Mouse (Mus musculus) CH12F3 (cell line): ENCODE measurements around the gene Acod1.

Experiments
- in situ Hi-C: fragments of 300-500 bp; cut with MboI; formaldehyde crosslinking; loops from 2 replicates; pipeline ENCODE4 v1.14.3; 2020; ENCODE audit warnings: low sequenced_read_pairs

The Acod1 gene

DNA sequence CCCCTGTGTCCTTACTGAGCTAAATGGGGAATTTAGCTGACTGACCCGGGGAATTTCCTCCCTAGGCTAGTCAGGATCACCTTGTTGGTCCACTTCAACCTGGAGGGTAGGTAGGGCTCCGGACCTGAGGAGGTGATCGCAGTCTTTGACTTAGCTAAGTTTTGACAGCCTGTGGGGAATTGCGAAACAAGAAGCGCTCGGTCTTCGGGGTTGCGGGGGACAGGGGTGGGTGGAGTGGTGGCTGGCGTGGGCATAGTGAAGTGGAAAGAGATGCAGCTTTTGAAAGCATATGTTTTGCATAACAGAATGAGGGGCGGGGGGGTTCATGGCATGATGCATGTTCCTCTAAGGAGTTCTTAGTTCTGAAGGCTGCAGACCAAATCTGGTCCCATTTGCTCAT lies 24.0 kb downstream of the Acod1 start:
- in situ Hi-C loops: loop anchor here (25.0 kb wide), 2 partner anchors 467 to 617 kb away; no protein-coding TSS in a partner anchor

DNA sequence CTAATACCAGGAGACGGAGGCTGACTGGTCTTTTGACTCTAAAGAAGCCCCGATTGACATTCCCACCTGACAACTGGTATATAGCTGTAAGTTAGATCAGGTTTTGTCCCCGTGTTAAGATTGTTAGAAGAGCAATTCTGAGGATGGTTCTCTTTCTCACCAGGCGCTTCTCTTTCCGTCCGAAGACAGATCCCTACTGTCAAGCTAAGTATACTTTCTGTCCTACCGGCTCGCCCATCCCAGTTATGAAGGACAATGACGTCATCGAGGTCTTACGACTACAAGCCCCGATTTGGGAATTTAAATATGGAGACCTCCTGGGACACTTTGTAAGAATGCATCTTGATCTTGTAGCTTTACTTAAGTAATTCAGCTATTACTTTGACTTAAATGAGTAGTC lies 24.7 kb downstream of the Acod1 start:
- in situ Hi-C loops: loop anchor here (25.0 kb wide), 2 partner anchors 466 to 616 kb away; no protein-coding TSS in a partner anchor

DNA sequence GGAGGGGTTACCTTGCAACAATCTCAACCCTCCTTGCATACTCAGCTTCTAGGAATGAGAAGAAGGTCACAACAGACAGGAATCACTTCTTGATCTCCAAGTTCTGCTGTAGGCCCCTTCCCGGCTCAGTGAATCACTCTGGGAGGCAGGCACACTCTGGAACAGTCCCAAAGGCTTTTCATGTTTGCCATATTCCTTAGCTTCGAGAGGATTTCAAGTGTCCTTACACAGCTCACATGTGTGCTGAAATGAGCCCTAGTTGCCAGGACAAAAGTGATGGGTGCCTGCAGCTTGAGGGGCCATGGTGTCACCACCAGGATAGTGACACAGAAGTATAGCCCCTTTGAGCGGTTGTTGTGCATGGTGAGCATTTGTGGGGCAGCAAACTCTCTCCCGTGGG lies 26.0 kb downstream of the Acod1 start:
- in situ Hi-C loops: loop anchor here (25.0 kb wide), 2 partner anchors 465 to 615 kb away; no protein-coding TSS in a partner anchor

DNA sequence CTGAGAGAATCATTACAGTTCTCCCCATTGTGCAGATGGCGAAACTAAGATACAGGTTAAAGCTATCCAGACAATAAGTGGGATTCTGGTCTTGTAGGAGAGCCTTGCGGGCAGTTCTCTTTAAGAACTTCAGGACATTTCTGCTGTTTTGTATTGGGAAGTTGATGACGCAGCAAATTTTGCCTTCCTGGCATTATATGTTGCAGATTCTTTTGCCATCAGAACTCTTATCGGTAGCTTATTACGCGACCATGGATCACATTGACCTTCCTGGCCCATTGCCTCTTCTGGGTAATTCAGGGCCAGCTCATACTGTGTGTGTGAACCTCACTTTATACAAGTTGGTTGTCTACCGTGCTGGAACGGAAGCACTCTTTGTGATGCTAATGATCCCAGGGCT lies 27.0 kb downstream of the Acod1 start:
- in situ Hi-C loops: loop anchor here (25.0 kb wide), 2 partner anchors 463 to 613 kb away; no protein-coding TSS in a partner anchor

DNA sequence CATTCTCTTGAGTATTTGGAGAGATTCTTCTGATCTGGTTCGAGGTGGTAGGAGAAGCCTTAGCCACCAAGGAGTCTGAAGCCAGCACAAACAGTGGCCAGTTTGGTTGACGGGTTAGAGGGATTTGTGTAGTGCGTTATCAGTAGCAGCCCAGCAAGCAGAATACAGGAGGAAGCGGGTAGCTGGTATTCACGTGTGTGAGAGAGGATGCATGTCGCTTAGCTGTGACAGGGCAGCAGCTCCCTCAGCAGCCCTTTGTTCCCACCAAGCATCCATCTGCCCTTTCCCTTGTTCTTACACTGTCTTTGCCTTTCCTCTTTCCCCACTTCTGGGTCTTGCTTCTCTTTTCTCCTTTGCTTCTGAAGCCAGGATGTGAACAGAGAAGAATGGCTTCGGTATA lies 28.4 kb downstream of the Acod1 start:
- in situ Hi-C loops: no loop called here

DNA sequence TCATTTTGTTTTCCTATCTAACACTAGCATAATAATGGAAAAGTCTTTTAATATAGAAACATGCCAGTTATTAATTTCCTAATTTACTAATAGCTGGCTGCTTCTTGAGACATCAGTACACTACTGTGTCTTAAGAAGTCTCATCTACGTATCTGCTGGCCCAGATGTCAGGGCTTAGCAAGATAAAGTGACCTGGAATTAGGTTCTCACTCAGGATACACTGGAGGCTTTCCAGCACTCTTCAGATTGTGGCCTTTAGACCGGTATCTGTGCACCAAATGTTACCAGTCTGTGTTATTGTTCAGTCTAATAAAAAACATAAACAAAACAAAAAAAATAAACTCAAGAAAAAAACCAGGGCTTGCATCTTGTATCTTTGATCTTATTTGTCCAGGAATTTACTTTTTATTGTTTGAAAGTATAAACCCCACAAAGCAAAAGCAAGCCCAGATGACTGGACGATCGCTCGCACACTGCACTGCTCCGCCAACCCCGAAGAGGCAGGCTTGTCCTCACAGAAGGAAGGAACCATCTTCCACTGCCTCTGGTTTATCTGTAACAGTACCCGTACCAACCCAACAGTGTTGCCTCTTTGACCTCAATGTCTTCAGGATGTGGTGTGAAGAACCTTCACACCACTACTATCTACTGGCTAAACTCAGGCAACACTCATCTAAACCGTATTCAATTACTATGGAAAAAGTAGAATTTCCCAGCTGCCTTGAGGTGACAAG lies 30.7 kb downstream of the Acod1 start:
- in situ Hi-C loops: no loop called here

DNA sequence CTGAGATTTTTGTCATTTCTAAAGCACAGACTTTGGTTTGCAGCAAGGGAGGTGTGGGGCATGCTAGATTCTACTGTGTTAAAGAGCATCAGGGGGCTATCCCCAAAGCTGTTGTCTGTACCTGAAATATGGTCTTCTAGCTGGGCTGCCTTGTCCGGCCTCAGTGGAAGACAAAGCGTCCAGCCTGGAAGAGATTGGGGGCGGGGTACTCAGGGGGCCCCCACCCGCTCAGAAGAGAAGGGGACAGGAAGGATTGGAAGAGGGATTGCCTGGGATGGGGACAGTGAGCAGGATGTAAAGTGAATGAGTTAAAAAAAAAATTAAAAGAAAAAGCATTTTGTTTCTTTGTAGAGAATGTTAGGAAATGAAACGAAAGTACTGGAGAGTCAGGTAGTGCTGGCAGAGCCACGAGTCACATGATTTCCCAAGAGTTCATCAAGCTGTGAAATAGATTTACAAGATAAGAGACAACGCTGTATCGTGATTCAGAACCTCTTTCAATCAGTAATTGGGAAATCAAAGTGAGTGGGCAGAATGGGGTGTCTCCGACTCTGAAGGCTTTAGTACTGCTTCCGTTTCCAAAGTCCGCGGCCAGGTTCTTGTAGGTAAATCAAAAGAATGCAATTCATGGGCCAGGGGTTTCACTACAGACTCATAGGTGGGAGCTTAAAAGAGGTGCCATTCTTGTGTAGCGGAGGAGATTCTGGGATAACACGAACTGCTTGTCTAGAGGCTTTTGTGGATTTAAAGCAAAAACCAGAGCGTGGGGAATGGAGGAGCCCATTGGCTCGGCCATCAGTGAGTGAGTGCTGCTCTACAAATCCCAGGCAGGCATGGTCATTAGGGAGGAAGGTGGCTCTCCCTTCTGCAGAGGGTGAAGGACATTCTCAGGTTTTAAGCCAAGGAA lies 31.5 kb downstream of the Acod1 start:
- in situ Hi-C loops: no loop called here

DNA sequence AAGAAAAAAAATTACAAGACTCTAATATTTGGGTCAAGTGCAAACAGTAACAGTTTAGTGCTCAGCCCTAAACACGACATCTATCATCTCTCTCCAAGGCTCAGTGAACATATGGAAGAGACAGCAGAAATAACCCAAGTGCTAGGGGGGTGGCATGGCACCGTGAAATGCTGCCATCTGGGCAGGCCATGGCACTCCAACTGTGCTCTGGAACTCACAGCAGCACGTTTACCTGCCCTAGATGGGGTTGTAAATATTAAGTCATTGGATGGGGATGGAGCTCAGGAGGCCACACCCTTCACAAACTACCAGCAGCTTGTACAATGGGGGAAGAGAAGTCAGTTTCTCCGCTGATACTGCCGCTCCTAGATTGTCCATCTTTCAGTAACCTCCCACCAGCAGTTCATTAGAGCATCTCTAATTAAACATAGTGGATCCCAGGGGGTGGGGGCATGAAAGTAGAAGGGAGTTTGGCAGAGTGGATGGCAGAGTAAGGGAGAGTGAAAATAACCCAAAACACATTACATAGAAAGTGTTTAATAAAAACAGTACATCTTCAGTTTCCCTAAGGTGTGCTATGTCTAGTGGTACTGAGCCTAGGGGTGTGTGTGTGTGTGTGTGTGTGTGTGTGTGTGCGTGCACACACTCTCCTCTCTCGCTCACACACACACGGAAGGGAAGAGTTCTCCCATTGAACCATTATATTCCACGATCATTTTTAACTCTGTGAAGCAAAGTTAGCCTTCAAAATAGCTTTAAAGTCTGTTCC lies 32.6 kb downstream of the Acod1 start:
- in situ Hi-C loops: no loop called here

DNA sequence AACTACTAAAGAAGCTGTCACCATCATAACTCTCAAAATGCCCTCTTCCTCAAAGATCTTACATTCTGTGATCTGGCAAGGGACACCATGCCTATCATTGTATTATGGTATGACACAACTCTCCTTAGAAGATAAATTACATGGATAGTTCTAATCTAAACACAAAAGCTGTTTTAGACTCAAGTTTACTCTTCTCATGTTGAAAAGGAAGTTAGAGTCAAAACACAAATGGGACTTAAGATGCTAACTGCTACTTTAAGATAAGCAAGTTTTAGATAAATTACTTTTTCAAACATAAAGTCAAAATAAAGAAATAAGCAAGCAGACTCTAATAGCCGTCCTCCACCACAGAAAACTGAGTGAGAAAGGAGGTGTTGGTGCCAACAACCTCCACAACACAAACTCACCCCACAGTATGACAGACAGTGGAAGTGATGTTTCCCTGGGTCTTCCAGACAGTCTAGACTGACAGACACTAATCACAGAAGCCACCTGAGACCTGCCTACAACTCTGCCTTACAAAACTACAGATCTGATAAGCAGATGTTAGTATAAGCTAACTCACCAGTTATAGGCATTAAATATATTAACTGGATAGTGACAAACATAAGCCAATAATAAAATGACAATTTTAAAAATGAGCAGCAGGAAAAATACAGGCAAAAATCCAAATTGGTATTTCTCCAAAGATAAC lies 39.2 kb downstream of the Acod1 start:
- in situ Hi-C loops: no loop called here

DNA sequence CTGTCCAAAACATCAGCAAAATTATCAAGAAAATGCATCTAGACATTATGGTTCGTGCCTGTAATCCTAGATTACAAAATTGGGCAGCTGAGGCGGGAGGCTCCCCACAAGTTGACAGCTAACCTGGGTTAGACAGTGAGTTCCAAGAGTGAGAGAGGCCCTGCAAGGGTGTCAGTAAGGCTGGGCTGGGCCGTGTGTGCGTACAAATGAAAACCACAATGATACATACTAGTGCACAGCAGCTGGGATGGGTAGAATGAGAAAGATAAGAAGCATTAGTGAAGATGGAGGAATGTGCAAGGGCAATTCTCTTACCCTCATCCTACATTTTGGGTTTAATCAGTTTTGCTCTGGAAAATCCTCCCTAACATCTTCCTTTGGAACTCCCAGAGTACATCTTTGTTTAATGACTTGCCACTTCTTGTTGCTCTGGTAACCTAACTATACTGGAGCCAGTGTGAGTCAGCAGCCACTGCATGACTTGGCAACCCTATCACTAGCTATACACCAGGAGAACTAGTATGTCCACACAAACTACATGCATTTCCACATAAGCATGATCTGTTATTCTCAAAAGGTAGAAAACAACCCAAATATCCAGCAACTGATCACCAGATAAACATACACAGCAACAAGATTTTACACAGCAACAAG lies 40.0 kb downstream of the Acod1 start:
- in situ Hi-C loops: no loop called here

DNA sequence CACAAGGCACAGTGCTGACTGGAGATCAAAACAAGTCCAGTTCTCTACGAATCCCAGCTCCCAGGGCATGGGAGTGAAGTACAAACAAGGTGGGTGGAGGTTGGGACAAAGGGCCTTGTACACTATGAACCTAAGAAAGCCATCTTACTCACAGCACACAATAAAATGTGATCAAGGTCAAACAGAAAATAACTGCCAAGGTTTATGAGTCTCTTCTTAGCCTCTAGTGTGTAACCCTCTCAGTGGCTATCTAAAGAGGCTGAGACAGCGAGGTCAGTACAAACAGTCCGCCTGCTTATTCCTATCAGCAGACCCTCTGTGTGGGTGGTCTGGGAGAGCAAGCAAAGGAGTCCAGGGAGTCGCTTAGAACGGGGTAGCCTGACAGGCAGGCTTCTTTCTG lies 41.1 kb downstream of the Acod1 start:
- in situ Hi-C loops: no loop called here

DNA sequence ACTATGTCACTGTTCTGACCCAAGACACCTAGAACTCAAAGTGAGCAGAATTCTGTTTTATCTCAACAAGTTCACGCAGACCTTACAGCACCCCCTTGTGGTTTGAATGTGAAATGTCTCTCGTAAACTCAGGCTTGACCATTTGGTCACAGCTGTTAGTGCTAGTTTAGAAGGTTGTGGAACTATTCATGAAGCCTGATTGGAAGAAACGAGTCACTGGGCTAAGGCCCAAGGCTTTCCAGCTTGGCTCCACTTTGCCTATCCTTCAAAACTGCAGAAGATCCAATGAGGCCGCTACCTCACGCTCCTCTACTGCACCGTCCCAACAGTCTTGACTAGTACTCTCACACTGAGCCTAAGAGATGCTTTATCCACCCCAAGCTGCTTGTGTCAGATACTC lies 41.8 kb downstream of the Acod1 start:
- in situ Hi-C loops: no loop called here

DNA sequence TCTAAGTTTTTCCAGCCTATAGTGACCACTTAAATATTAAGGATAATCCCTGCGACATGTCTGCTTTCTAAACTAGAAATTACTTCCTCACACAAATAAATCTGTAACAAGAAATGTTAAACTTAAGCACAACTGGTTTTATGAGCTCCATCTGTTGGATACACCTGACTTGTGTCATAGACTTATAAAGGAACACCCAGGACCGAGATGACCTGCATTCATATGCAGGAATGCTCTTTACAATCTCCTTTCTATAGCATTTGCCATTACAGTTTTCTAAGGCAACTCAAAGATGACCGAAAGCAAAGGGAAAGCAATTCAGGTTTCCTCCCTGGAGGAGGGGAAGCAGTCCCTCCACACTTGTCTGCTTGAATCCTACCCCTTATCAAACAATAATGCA lies 46.5 kb downstream of the Acod1 start:
- in situ Hi-C loops: no loop called here

DNA sequence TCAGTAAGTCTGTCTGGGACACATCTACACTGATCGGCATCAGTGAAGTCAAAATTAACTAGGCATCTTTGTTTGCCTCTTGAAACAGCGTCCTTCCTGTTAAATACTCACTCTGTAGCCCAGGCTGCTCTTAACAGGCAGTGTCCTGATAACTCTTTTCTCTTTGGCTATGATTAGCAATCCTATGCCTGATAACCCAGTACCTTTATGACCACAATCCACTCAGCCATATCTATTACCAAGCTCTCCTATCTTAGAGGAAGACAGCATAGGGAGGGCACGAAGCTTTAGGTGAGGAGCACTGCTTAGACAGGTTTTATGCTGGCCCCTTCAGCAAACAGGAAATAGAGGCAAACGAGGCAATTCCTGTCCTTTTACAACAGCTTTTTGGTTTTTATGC lies 46.9 kb downstream of the Acod1 start:
- in situ Hi-C loops: no loop called here

DNA sequence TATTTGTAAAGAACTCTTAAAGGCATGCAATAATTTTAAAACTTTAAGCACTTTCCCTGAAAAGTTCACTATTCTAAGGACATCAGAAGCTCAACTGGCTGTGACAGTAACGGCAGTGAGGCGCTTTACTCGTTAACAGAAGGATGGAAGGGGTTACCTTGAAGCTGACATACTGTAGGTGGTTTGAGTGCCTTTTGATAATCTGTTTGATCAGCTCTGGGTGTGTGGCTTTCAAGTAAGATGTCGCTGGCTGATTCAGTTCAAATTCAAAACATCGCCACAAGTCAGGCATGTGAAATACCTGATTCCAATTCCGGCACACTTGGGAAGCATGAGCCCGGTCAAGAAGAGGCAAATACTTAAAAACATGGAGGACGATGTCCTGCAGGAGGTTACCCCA lies 48.3 kb downstream of the Acod1 start:
- in situ Hi-C loops: no loop called here

DNA sequence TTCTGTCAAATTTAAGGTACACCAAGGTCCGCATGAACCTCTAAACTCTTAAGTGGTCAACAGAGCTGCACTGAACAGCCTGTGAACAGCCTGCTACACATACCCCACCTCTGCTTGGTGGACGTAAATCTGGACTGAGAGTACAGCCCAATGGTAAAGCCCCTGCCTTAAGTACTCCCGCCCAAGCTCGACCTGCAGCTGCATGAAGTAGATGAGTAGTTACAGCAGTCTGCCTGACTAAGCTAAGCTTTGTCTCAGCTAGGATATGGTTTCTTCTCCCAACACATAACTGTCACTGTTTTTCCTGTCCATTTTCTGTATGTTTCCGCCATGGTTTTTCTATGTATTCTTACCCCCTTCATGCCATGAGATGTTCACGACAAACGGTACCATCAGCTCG lies 49.0 kb downstream of the Acod1 start:
- in situ Hi-C loops: no loop called here

DNA sequence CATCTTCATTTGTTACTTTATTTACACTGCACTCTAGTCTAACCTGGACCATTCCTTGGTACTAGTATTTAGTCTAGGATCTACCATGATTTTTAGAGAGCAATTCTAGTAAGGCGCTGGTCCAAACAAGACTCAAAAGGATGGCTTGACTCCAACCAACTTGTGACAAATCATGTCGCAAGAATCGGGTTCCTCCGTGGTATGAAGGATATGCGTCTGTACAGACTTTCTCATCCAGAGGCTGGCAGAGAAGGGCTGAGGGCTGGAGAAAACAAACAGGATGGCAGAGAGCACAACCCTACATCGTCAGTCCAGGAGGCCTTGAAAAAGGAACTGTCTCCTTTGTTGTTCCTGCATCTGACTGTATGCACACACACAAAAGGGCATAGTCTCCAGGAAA lies 49.8 kb downstream of the Acod1 start:
- in situ Hi-C loops: no loop called here

DNA sequence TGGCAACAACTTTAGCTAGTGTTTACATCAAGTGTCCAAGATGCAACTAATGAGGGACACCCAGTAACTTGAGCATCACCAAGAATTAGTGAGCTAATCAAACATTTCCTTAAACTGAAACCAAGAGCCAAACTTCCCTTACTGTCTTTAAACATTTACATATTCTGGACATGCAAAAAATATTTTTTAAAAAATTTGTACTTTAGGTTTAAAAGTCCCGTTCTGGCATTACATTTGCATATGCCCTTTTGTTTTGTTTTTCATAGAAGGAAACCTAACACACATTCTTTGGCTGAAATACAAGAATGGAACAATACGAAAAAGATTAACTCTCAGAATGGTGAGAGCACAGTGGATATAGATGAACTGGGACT lies 51.4 kb downstream of the Acod1 start:
- in situ Hi-C loops: no loop called here

DNA sequence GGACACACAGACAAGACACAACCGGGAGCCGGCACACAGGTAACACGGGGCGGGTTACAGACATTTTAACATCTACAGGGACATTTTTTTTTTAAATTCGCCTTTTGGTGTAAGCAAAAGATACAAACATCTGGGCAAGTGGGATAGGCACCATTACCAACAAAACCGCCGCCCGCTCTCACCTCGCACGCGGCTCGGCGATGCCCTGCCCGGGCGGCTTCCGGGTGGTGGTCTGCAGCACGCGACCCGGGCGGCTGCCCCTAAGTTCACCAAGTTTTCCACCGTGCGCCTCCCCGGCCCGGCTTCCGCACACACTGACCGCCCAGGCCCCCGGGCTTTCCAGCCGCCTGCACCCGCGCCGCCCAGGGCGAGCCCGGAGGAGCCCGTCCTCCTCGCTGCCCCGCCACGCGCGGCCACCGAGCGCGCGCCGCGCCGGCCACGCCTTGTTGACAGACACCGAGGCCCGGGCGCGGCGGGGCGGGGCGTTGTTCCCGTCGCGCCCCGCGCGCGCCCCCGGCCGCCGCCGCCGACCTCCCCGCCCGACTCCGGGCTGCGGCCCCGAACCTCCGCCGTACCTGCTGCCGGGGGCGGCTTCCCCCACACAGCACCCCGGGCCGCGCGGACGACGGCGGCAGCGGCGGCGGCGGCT lies 51.9 kb downstream of the Acod1 start:
- in situ Hi-C loops: no loop called here
